Mouse (Mus musculus) heart, postnatal 0 days (tissue): ENCODE results near the gene Usp50. TPM values are rescaled to one million over a fixed set of nuclear protein-coding genes. Genes with fewer than 3 reads are reported as not detected.

Experiments used
- ATAC-seq: fragments of 200-750 bp; cut with Nextera tagmentation; 2 replicates; pipeline ENCODE4 v1.8.0; 2017; ENCODE audit warnings: low read depth, moderate number of reproducible peaks, moderate library complexity; ENCODE audit not compliant: insufficient read depth
- DNase-seq: peaks from one replicate; pipeline ENCODE4 v3.0.0-alpha.2; 2016; ENCODE audit warnings: low spot score
- H3K27ac ChIP-seq: fragments of 300-500 bp; sonication (generic); 2 replicates; pipeline ENCODE4 v1.5.1; 2014; ENCODE audit warnings: low read depth, mild to moderate bottlenecking
- H3K27me3 ChIP-seq: fragments of 300-500 bp; sonication (generic); 2 replicates; pipeline ENCODE4 v1.6.1; 2014; ENCODE audit warnings: low read length, mixed read lengths; ENCODE audit not compliant: control insufficient read depth, insufficient read depth
- H3K36me3 ChIP-seq: fragments of 300-500 bp; sonication (generic); replicated peaks from 2 replicates; pipeline ENCODE4 v1.6.1; 2014; ENCODE audit warnings: low read length, mixed read lengths; ENCODE audit not compliant: control insufficient read depth, insufficient read depth
- H3K4me1 ChIP-seq: fragments of 300-500 bp; sonication (generic); 2 replicates; pipeline ENCODE4 v1.6.1; 2014; ENCODE audit warnings: antibody characterized with exemption; ENCODE audit not compliant: control insufficient read depth, insufficient read depth
- H3K4me2 ChIP-seq: fragments of 300-500 bp; sonication (generic); 2 replicates; pipeline ENCODE4 v1.6.1; 2014; ENCODE audit warnings: low read depth, mild to moderate bottlenecking, low read length, moderate library complexity
- H3K4me3 ChIP-seq: fragments of 300-500 bp; sonication (generic); 2 replicates; pipeline ENCODE4 v1.5.1; 2014; ENCODE audit warnings: low read depth, low read length
- H3K9ac ChIP-seq: fragments of 300-500 bp; sonication (generic); replicated peaks from 2 replicates; pipeline ENCODE4 v1.6.1; 2014; ENCODE audit warnings: low read depth, low read length, mixed read lengths
- H3K9me3 ChIP-seq: fragments of 300-500 bp; sonication (generic); replicated peaks from 2 replicates; pipeline ENCODE4 v1.6.1; 2016; ENCODE audit warnings: low read length; ENCODE audit not compliant: control insufficient read depth
- CTCF ChIP-seq: IDR thresholded peaks from 2 replicates; pipeline ENCODE4 v1.5.1; 2016; ENCODE audit warnings: antibody characterized with exemption, control low read depth, low read depth
- EP300 ChIP-seq: IDR thresholded peaks from 2 replicates; pipeline ENCODE4 v1.6.1; 2016; ENCODE audit warnings: antibody characterized with exemption, low read depth
- WGBS: fragments of 180-500 bp; shearing (Covaris S2); extraction: QIAGEN DNeasy Blood & Tissue Kit; methylation state at CpG from one replicate; pipeline ENCODE4 v1.1.7; 2014; 5-methylcytosine and 5-hydroxymethylcytosine counted together
- polyA plus RNA-seq: library from polyadenylated mRNA; unstranded; fragments of >200 nt; fragmentation: Nextera tagmentation; extraction: Ambion mirVana; gene quantifications from 2 replicates; pipeline ENCODE4 v1.2.1, GENCODE M21; 2015
- total RNA-seq: library from RNA; depleted of rRNA; stranded (reverse); fragments of >200 nt; gene quantifications from 2 replicates; pipeline ENCODE4 v1.2.3, GENCODE M21; 2014; ENCODE audit warnings: low replicate concordance

The Usp50 gene
- total and polyA plus RNA-seq, 2 experiments from 2014 or later: 0.15 to 2.2 TPM

GRCm38 (mm10) chr2:126735339-126736073 lies 47.8 kb downstream of the Usp50 start:
- Histone ChIP-seq H3K27me3 (no peaks in the 10 kb centered on the region), H3K27ac (no peak overlapping the region), H3K9ac (no peak overlapping the region), H3K4me1 (no peaks in the 10 kb centered on the region), H3K9me3 (no peaks in the 10 kb centered on the region), H3K4me2 (no peak overlapping the region), H3K36me3 (peaks cover 79% of the 10 kb centered on the region), H3K4me3 (no peak overlapping the region)
- TF ChIP-seq EP300: no peak
- no peak for ATAC-seq
- no peak for DNase-seq
- WGBS: 82% methylated on average over 6 of the region's 6 CpGs

GRCm38 (mm10) chr2:126730502-126730901 lies 52.8 kb downstream of the Usp50 start:
- H3K27ac ChIP-seq: no peak overlapping the region
- no peaks in the 10 kb centered on the region for H3K27me3 ChIP-seq
- no peak for DNase-seq
- ATAC-seq: no peak
- no peaks in the 10 kb centered on the region for H3K4me1 ChIP-seq
- H3K4me2 ChIP-seq: no peak overlapping the region
- H3K9me3 ChIP-seq: no peaks in the 10 kb centered on the region
- TF ChIP-seq EP300: no peak
- no peak for TF ChIP-seq CTCF
- H3K4me3 ChIP-seq: no peak overlapping the region
- H3K36me3 ChIP-seq: peaks cover 62% of the 10 kb centered on the region
- no peak overlapping the region for H3K9ac ChIP-seq
- WGBS: 87% methylated on average over 2 of the region's 2 CpGs

- Histone ChIP-seq H3K4me2 (no peak overlapping the region), H3K4me1 (no peaks in the 10 kb centered on the region), H3K9me3 (no peaks in the 10 kb centered on the region), H3K9ac (no peak overlapping the region), H3K27me3 (no peaks in the 10 kb centered on the region), H3K36me3 (peaks cover 51% of the 10 kb centered on the region), H3K27ac (no peak overlapping the region), H3K4me3 (no peak overlapping the region)
- DNase-seq (no peak), ATAC-seq (no peak)
- TF ChIP-seq EP300: no peak
- no peak for TF ChIP-seq CTCF
- 99% methylated on average over 4 of the region's 4 CpGs for WGBS
Measured at GRCm38 (mm10) chr2:126729207-126729606, 54.1 kb downstream of the Usp50 start.

- Histone ChIP-seq H3K9ac (no peak overlapping the region), H3K9me3 (no peaks in the 10 kb centered on the region), H3K27me3 (no peaks in the 10 kb centered on the region), H3K4me3 (no peak overlapping the region), H3K4me1 (peaks cover 6% of the 10 kb centered on the region), H3K36me3 (no peaks in the 10 kb centered on the region), H3K4me2 (no peak overlapping the region), H3K27ac (no peak overlapping the region)
- TF ChIP-seq CTCF: no peak
- ATAC-seq: no peak
- no peak for DNase-seq
Measured at GRCm38 (mm10) chr2:126712950-126713349, 70.3 kb downstream of the Usp50 start.

GRCm38 (mm10) chr2:126712526-126712925 lies 70.7 kb downstream of the Usp50 start:
- no peak for ATAC-seq
- no peak overlapping the region for H3K4me2 ChIP-seq
- no peaks in the 10 kb centered on the region for H3K27me3 ChIP-seq
- no peak overlapping the region for H3K27ac ChIP-seq
- H3K4me1 ChIP-seq: peaks cover 8% of the 10 kb centered on the region
- H3K9ac ChIP-seq: no peak overlapping the region
- WGBS: 92% methylated on average over 5 of the region's 5 CpGs
- TF ChIP-seq EP300 (no peak), CTCF (no peak)
- no peaks in the 10 kb centered on the region for H3K36me3 ChIP-seq
- H3K9me3 ChIP-seq: no peaks in the 10 kb centered on the region
- no peak for DNase-seq
- no peak overlapping the region for H3K4me3 ChIP-seq

- 67% methylated on average over 4 of the region's 4 CpGs for WGBS
- H3K27ac ChIP-seq: no peak overlapping the region
- no peak for ATAC-seq
- no peak for TF ChIP-seq EP300
- no peak for TF ChIP-seq CTCF
- H3K4me1 ChIP-seq: peaks cover 12% of the 10 kb centered on the region
- H3K9me3 ChIP-seq: no peaks in the 10 kb centered on the region
- H3K27me3 ChIP-seq: 0 out of 2 replicates have a peak, but pooled peaks cover 10% of the 10 kb centered on the region
- peak overlapping the region; percentile 85; the same call in 1 of the 2 replicates for H3K9ac ChIP-seq
- no peak for DNase-seq
- peak overlapping the region; percentile 86; the same call in 1 of the 2 replicates for H3K4me3 ChIP-seq
- no peaks in the 10 kb centered on the region for H3K36me3 ChIP-seq
- peak overlapping the region; percentile 89 for H3K4me2 ChIP-seq
Measured at GRCm38 (mm10) chr2:126708361-126708760, 74.9 kb downstream of the Usp50 start.
